Mouse (Mus musculus): ENCODE measurements around the gene Vmn1r237. TPM values are rescaled to one million over a fixed set of nuclear protein-coding genes. Genes with fewer than 3 reads are reported as not detected.

Vmn1r237 gene
- total RNA-seq (2022) = not detected

DNA sequence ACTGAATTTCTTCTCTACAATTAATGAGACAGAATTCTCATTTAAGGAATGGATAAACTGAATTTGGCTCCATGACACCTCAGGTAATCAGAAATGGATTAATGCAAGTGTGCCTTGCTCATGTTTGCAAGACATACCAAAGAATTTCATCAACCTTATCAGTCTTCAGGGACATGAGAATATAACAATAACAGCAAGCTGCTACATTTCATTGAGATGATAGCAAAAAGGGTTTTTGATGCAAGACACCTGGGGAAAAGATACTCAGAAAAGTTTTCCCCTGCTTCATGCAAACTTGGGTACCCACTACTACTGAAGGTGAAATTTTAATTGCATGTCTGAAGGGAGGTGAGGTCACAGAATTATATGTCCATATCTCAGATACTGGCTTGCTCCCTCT is at the start of gene Vmn1r237:
TSS of gene Vmn1r237 (plus strand) at position 301 of the 400 bp plus-strand sequence.
- no peak for DNase-seq (ENCODE audit: low spot score in 2 of 2)

DNA sequence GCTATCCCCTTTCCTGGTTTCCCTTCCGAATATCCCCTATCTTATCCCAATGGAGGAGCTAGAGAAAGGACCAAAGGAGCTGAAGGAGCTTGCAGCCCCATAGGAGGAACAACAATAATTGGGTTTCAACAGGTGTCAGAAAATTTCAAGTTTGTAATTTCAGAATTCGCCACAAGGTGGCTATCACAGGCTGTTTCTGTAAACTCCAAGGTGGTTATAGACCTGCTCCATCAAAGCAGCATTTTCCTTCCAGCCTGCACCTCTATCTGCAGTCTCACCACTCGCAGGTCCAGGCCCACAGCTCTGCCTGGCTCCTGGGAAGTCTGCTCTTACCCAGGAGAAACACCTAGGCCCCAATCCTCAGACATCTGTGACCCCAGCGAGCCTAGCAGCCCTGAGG is 39.6 kb upstream of the Vmn1r237 start:
- DNase-seq (ENCODE audit: low spot score in 2 of 2) = peak; percentile 5 to 42

DNA sequence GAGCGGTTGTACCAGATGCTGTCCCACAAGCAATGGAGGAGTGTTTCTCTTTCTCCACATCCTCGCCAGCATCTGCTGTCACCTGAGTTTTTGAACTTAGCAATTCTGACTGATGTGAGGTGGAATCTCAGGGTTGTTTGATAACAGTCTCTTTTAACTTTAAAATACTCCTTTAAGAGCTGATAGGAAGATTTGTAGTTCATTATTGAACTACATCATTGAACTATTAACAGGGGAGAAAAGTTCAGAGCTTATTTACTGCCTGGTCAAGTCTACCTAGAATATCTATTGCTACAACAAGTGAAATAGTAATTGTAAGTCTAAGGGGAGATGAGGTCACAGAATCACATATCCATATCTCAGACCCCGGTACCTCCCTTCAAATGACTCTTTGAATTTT is 29.0 kb upstream of the Vmn1r237 start, which contains the start of gene Vmn1r236:
TSS of gene Vmn1r236 (plus strand) at position 301 of the 400 bp plus-strand sequence.
- no peak for DNase-seq (ENCODE audit: low spot score in 2 of 2)

DNA sequence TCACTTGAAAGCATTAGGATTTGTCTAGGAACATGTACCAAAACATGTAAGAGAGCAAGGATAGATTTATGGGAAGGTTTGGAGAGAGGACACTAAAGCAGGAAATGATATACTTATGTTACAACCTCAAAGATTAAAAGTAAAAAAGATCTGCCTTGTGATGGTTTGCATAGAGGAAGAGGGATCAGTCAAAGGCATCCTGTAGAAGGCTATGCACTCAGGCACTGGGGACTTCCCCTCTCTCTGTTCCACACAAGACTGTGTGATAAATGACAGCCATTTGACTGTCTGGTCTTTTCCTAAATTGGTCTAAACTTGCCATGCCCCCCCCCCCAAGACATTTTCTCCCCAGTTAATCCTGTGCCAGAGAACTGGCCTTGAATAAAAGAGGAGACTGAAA is 27.3 kb upstream of the Vmn1r237 start:
- no peak for DNase-seq (ENCODE audit: low spot score in 2 of 2)

DNA sequence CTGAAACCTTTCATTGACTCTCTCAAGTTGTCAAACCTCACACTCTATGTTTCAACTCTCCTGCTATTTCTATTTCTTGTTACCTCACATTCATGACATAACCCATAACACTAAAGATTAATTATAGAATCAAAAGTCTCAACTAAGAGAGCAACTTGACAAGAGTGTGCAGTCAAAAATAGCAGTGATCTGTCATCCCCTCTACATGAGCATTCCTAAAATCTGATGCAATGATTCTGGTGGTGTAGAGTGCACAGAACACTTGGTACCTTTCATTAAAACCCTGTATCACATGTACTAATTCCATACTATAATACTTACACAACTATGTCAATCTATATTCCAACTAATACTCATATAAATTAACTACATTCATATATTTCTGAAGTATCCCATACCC is 22.0 kb upstream of the Vmn1r237 start:
- DNase-seq (ENCODE audit: low spot score in 2 of 2) = no peak

Small RNAs within 50 kb of the gene (microRNA-seq; reads per million reads assigned to microRNA genes)
- gene Gm26384 = 0 reads per million in 2 experiments

Other genes starting within 250 kb of the Vmn1r237 start
- not detected for gene Vmn1r234, start 85.8 kb upstream of the Vmn1r237 start, total RNA-seq (2022)
- not detected for gene Vmn1r235, start 55.5 kb upstream of the Vmn1r237 start, total RNA-seq (2022)
- gene Vmn1r236, start 28.9 kb upstream of the Vmn1r237 start, total RNA-seq (2022) = not detected
- gene Zfp677, start 71.9 kb downstream of the Vmn1r237 start, total RNA-seq (2022) = 1 to 10 TPM; 1.6 to 2.6 (median 2.0) TPM
- 1 to 10 TPM in 1 of 4 experiments, under 1 TPM in 3; 0.84 to 1.6 (median 0.87) TPM for gene Zfp54, start 111.4 kb downstream of the Vmn1r237 start, total RNA-seq (2022)
- gene Zfp51, start 138.5 kb downstream of the Vmn1r237 start, total RNA-seq (2022) = 1 to 10 TPM; 3.5 to 5.3 (median 4.6) TPM
- 1 to 10 TPM; 4.3 to 6.4 (median 5.3) TPM for gene Zfp53, start 177.1 kb downstream of the Vmn1r237 start, total RNA-seq (2022)
- 10 to 100 TPM in 1 of 4 experiments, 1 to 10 TPM in 3; 7.4 to 11.9 (median 8.2) TPM for gene Zfp52, start 223.7 kb downstream of the Vmn1r237 start, total RNA-seq (2022)

All from layer of hippocampus, adult 8-10 months (tissue).